Mouse (Mus musculus) myocyte (in vitro differentiated cells): Measurements from ENCODE around the gene Dennd6a.

ENCODE experiments used
- MAX ChIP-seq: IDR thresholded peaks from one replicate; pipeline ENCODE4 v1.6.1; 2011; ENCODE audit warnings: low read depth, mild to moderate bottlenecking, control low read depth
- MYOD1 ChIP-seq, 3 experiments: IDR thresholded peaks; one replicate each; pipeline ENCODE4 v1.6.1; 2011; ENCODE audit warnings: control low read depth in 2 of 3, low read depth in 2 of 3, mild to moderate bottlenecking in 2 of 3, moderate library complexity in 1 of 3; ENCODE audit not compliant: insufficient read length in 2 of 3, control insufficient read depth in 1 of 3
- MYOG ChIP-seq, 3 experiments: IDR thresholded peaks; one replicate each; pipeline ENCODE4 v1.6.1; 2011; ENCODE audit warnings: control low read depth in 2 of 3, low read depth in 2 of 3, mild to moderate bottlenecking in 2 of 3; ENCODE audit not compliant: insufficient read length in 2 of 3, control insufficient read depth in 1 of 3, insufficient read depth in 1 of 3
- POLR2A ChIP-seq: IDR thresholded peaks from one replicate; pipeline ENCODE4 v1.6.1; 2011; ENCODE audit warnings: low read depth, mild to moderate bottlenecking, control low read depth, moderate library complexity; ENCODE audit not compliant: insufficient read length
- REST ChIP-seq: IDR thresholded peaks from one replicate; pipeline ENCODE4 v1.6.1; 2011; ENCODE audit warnings: mild to moderate bottlenecking, control low read depth, moderate library complexity; ENCODE audit not compliant: insufficient read depth, insufficient read length
- SRF ChIP-seq: IDR thresholded peaks from one replicate; pipeline ENCODE4 v1.6.1; 2011; ENCODE audit warnings: low read depth; ENCODE audit not compliant: control insufficient read depth, insufficient read length
- TCF12 ChIP-seq: IDR thresholded peaks from one replicate; pipeline ENCODE4 v1.6.1; 2011; ENCODE audit warnings: mild to moderate bottlenecking, control low read depth; ENCODE audit not compliant: poor library complexity, insufficient read depth, severe bottlenecking

- TF ChIP-seq POLR2A (no peak), REST (no peak), MYOD1 (IDR thresholded peaks at IDR 0.05; ENCODE audit: control insufficient read depth in 1 of 3, insufficient read length in 2 of 3, low read depth in 2 of 3) (no peak), MYOG (IDR thresholded peaks at IDR 0.05; ENCODE audit: control insufficient read depth in 1 of 3, insufficient read depth in 1 of 3, insufficient read length in 2 of 3, low read depth in 2 of 3) (no peak), SRF (no peak), MAX (no peak), TCF12 (no peak)
These were observed 84.5 kb downstream of the Dennd6a start for GRCm38 (mm10) chr14:26658178-26658577.
